Mouse (Mus musculus) right cerebral cortex, postnatal 4 days (tissue): ENCODE measurements around the gene Ap2a2.
"Not testable (repeated sequence)": the region's sequence is repeated elsewhere in the genome, so short reads cannot be mapped to it uniquely, and the experiment has no call there.

ENCODE experiments used
- DNase-seq: peaks from one replicate; pipeline ENCODE4 v3.0.0-alpha.2; 2022

Ap2a2 gene

DNA sequence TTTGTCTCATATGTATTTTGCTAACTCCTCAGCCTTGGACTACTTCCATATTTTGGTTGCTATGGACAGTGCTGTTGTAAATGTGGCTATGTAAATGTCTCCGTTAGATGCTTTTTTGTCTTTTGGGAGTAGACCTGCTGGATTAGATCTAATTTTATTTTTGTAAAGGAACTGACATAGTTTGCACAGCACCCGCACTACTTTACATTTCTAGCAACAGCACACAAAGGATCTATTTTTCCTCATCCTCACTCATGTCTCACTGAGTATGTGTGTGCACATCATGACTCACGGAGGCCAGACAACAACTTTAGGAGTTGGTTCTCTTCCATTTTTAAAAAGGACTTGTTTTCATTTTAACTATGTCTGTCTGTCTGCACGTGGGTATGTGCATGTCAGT lies 45.7 kb downstream of the Ap2a2 start:
- DNase-seq: no peak

DNA sequence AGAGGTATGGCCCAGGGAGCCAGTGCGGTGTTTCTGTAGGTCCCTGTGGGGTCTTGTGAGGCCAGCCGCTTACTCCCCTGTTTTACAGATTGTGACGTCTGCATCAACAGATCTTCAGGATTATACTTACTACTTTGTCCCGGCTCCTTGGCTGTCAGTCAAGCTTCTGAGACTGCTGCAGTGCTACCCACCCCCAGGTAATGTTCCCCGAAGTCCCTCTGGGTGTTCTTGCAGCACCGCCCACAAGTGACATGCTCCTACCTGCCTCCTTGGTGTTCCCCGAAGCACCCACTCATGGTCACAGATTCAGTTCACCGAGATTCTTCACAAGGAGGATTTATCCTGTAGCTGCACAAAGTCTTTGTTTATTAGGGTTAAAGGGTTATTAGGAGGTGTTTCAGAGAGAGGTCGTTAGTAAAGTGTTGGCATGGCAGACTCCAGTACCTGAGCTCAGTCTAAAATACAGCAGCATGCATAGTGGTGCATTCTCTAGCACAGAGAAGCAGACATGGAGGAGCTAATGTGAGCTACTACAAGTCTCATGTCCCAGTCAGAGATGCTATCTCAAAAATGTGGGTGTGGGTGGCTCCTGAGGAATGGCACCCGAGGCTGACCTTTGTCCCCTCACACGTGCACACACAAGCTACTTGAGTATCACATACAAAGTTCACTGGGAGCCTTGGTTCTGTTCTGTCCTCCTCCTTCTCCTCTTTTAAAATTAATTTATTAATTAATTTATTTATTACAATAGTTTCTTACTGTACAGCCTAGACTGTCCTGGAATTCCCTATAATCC lies 47.9 kb downstream of the Ap2a2 start:
- no peak for DNase-seq

DNA sequence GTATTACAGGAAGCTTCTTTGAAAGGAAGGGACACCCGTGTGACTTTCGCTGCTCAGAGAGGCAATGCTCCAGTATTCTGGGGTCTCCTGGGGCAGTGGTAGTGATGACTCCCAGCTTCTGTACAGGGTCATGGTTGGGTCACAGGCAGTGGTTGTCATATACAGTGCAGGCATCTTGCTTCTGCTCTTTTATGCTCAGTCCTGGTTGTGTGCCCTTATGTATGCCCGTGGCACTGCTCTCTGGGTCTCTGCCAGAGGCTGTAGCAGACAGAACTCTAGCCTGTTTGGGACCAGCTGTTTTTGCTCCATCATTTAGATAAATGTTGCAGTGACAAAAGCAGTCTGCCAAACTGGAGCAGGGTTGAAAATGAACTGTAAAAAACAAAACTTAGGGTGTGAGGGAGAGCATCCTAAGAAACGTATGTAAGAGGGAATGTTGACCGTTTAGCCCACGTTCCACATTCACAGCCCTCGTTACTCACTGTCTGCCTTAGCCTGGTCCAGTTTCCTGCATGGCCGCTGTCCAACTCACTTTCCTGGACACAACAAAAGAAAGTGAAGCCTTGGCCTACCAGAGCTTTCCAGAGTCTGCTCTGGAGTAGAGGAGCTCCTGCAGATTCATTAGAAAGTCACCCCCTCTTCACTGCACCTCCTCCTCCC lies 49.9 kb downstream of the Ap2a2 start:
- no peak for DNase-seq

DNA sequence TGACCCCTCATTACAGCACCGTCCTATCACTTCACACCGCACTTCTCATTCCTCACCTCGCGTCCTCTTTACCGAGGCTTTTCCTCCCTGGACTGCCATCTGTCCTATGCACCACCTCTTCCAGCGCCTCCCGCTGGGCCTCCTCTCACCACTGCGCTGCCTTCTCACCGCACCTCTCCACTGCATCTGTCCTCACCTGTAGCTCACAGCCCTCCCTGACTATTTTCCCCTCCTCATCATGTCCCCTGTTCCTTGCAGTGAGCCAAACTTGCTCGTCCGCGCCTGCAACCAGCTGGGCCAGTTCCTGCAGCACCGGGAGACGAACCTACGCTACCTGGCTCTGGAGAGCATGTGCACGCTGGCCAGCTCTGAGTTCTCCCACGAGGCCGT lies 50.4 kb downstream of the Ap2a2 start:
- DNase-seq: no peak

DNA sequence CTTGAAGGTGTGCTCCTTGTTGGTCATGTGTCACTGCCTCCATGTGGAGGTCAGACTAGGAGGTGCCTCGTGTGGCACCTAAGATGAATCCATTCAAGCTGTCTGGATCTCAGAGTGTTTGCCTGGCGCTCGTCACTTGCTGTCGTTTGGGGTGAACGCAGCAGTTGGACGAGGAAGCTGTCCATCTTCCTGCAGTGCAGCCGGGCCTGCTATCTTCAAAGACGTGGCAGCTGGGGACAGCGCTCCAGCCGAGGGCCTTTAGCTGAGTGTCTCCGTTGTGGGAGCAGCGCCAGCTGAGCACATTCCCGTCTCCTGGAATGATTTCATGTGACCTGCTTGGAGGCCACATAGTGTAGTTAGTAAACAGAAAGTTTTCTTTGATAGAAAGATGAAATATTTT lies 50.8 kb downstream of the Ap2a2 start:
- DNase-seq: no peak

DNA sequence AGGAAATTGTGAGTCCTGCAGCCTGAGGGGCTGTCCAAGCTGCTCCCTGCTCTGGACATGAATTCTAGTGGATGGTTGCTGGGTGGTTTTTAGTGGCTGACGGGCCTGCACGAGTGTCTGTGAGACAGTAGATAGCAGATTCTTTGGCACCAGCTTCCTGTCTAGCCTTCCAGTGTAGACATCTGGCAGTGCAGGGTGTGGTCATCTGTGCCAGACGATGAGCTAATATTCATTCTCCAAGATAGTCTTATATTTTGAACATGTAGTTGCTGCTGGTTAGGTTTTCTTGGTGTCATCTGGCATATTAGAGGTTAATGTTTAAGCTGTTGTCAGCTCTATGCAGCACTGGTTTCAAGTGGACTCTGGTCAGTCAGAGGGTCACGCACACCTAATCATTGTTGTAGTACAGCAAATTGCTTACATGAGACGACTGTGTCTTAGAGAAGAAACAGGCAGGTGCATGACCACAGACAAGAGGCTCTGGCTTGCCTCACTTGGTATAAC lies 52.4 kb downstream of the Ap2a2 start:
- DNase-seq: no peak

DNA sequence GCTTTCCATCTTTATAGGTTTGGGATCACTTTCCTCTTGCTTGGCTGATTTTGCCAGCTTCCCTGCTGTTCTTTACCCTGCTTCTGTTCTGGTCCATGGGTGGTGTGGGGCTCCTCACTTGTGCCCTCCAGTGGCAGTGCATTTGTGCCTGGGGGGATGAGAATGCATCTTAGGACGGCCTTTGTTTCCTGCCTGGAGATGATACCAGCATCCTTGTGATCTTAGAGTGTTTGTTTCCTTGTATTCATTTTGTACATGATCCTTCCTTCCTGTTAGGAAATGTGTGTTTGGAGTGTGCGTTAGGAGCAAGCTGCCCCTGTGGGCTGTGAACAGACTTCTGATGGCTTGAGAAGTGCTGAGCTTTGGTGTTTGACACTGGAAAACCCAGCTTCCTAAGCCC lies 62.2 kb downstream of the Ap2a2 start:
- no peak for DNase-seq

DNA sequence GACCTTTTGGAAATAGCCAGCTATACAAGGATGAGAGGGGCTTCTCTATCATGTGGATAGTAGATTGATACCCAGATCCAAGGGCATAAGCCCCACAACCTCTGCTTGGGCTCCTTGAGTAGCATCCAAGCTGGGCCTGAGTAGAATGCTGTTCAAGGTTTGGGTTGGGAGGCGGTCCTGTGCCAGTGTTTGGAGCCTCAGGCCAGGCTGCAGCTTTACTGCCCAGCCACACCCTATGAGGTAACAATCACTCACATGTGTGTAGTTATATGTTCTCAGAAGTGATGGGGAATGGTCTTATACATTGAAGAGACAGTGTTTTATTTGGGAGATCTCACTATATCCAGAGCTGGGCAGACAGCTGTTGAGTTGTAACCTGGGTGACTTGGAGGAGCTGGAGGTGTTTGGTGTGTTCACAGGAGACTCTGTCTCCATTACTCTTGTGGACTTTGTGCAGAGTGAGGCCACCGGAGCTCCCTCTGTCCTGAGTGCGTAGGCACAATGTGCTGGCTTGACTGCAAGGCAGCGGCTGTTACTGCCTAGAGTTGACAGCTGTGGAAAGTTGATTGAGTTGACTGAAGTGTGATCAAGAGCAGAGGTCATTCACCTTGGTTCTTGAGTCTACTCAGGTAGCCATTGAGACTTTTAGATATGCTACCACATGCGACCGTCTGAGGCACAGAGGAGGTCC lies 63.3 kb downstream of the Ap2a2 start:
- DNase-seq: no peak

DNA sequence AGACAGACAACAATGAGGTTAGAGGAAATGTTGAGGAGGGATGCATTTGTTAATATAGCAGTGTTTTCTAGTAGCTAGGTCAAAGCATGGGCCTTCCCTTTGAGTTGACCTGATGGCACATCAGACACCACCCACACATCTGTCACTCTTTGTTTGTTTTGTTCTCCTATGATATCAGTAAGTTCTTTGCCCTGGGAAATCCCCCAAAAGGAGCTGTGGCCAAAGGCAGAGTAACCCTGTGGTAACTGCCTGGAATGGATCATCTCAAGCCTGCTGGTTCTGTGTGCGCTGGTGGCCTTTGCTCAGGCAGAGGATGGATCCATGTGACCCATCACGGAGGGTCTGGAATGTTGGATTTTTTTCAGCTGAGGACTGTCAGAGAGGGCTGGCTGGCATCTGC lies 66.0 kb downstream of the Ap2a2 start:
- no peak for DNase-seq

DNA sequence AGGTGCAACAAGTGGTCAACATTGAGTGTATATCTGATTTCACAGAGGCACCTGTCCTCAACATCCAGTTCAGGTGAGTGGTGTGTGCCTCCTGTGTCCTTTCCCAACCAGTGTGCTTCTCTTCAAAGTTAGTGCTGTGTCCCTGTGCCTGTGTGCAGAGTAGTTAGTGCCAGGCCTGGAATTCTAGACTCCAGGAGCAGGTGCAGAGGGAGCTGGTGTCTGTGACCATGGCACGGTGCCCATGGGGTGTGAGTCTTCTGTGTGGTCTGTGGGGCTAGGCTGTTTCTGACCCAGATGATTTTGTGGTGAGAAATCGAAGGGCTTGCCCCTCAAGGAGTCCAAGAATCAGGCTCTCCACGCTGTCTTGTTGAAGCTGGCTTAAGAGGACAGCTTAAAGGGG lies 67.3 kb downstream of the Ap2a2 start:
- DNase-seq: no peak

DNA sequence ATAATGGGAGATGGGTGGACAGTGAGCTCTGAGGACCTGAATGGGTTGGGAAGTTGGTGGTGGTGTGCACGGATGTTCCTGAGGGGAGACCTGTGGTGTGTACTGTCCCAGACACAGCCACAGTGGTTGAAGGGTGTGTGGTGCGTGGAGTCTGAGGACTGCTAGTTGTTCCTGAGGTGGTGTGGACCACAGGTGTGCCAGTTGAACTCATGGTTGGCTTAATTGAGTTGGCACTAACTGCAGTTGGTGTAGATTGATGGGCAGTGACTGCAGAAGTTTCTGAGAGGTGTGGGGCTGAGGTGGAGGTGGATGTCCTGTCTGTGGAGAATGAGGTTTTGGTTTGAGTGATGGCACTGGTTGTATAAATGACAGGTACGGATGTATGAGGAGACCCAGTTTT lies 76.1 kb downstream of the Ap2a2 start:
- not testable (repeated sequence) for DNase-seq

DNA sequence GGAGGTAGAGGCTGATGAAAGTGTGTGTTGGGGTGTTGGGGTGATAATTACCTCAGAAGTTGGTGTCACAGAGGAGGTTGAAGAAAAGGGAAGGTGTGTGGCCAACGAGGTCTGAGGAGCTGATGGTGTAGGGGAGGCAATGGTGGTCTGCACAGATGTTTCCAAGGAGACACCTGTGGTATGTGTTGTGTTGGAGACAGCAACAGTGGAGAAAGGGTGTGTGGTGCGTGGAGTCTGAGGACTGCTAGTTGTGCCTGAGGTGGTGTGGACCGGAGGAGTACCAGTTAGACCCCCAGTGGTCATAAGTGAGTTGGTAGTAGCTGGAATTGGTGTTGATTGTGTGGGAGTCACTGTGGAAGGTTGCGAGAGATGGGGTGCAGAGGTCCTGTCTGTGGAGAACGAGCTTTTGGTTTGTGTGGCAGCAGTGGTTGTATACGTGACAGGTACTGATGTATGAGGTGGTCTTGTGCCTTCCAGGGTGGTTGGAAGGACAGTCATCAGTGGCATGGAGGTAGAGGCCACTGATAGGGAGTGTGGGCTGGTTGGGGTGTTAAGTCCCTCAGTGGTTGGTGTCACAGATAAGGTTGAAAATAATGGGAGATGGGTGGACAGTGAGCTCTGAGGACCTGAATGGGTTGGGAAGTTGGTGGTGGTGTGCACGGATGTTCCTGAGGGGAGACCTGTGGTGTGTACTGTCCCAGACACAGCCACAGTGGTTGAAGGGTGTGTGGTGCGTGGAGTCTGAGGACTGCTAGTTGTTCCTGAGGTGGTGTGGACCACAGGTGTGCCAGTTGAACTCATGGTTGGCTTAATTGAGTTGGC lies 76.8 kb downstream of the Ap2a2 start:
- DNase-seq: not testable (repeated sequence)

DNA sequence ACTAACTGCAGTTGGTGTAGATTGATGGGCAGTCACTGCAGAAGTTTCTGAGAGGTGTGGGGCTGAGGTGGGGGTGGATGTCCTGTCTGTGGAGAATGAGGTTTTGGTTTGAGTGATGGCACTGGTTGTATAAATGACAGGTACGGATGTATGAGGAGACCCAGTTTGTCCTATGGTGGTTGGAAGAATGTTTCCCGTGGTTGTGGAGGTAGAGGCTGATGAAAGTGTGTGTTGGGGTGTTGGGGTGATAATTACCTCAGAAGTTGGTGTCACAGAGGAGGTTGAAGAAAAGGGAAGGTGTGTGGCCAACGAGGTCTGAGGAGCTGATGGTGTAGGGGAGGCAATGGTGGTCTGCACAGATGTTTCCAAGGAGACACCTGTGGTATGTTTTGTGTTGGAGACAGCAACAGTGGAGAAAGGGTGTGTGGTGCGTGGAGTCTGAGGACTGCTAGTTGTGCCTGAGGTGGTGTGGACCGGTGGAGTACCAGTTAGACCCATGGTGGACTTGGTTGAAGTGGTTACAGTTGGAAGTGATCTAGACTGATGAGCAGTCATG lies 77.4 kb downstream of the Ap2a2 start:
- not testable (repeated sequence) for DNase-seq

DNA sequence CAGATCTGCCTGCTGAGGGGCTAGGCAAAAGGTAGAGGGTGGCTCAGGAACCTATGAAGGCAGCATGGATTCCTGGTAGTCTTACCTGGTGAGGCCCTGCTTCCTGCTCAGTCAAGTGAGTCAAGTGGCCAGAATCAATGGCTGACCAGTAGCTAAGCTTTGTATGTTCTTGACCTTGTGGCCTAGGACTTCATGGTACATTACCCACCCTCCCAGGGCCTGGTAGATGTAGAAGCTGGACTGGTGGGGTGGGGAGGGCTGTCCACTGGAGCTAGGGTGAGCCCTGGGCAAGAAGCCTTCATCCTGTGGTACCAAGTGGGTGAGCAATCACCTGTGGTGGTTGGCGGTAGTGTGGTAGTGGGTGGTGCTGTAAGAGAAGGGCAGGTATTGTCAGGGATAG lies 80.4 kb downstream of the Ap2a2 start:
- DNase-seq: no peak

DNA sequence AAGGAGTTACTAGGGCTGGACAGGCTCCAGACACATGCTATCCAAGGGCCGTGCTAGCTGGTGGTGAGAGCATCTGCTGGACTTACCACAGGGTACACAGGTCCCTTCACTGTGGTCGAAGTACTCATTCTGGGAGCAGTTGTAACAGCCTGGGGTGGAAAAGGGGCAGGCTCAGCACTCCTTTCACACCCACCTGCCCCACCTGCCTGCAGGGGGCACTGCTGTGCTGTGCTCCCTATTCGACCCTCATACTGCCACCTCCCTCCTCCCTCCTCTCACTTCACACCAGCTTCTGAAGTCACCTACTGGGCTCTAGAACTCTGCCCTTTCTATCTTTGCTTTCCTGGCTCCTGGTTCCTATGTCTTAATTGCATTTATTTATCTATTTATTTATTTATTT lies 81.2 kb downstream of the Ap2a2 start:
- no peak for DNase-seq

DNA sequence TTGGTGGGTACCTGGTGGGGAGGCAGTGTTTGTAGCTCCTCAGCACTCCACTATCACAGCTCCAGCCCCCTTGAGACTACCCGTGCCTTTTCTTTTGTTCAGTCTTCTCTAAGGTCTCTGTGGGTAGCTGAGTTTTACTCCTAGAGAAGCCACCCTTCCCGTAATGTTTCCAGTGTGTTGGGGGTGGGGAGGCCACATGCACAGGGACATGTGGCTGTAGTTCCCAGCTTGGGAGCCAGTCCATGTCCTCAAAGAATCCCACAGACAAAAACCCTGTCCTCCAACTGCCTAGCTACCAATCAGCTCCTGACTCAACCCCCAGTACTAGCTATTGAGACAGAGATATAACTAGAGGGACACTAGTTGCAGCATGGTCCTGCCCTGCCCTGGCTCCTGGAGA lies 85.1 kb downstream of the Ap2a2 start:
- DNase-seq: no peak

DNA sequence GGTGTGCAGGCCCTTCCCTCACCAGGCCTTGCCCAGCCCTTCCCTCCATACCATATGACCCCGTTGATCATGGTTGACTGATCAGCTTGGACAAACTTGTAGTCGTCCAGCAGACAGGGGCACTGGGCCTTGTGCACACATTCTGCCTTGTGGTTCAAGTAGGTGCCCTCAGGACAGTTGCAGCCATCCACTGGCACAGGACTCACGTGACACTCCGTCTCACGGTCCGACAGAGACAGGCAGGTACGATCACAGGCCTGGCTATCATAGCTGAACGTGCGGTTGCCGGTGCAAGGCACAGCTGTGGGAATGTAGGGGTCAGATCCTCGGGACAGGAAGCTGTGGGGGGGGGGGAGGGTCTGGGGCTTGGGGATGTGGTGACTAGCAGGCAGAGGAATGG lies 85.8 kb downstream of the Ap2a2 start:
- DNase-seq: no peak

DNA sequence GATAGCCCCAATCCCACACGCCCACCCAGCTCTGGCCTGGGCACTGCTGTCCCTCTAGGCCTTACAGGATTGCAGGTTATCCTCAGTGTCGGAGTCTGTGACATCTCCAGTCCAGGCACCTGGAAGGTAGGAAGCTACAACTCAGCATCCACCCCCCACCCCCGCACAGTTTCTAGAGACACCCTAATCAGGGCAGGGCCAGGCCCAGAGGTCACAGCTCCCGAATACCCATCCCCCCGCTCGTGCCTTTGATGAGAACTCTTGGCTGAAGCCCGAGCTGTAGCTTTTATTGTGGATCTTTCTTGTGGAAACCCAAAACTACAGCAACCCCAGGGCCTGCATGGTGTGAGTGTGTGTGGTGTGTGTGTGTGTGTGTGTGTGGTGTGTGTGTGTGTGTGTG lies 90.2 kb downstream of the Ap2a2 start:
- no peak for DNase-seq

DNA sequence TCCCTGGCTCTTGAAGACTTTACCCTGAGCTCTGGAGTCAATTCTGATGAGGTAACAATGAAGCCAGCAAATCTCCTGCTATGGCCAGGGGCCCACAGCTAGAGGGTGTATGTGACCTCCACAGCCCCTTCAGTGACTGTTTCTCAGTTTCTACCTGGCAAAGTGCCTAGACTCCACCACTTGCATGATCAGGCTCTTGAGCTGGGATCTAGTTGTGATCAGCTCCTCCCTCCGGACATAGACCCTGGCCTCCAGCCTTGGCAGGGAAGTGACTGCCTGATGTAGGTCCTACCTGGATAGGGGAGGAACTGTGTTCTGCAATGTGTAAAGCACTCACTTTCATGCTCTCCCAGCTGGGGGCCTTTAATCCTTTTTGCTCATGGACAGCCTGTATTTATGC lies 98.4 kb downstream of the Ap2a2 start:
- DNase-seq: no peak

DNA sequence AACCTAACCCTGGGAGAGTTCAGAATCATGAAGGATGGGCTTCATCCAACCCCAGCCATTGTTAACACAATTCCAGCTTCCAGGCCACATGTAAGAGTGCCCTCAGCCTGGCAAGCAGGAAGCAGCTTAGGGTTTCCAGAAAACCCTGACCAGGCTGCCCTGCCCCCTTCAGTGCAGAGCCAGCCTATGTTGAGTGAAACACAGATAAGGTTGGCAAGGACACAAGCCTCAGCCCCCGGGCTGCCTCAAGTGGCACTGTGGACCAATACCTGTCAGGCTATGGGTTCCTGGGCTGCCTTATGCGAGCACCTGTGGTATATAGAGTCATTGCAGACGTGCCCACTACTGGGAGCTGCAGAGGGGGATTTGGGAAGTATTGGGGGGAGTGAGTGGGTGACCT lies 99.5 kb downstream of the Ap2a2 start:
- no peak for DNase-seq

DNA sequence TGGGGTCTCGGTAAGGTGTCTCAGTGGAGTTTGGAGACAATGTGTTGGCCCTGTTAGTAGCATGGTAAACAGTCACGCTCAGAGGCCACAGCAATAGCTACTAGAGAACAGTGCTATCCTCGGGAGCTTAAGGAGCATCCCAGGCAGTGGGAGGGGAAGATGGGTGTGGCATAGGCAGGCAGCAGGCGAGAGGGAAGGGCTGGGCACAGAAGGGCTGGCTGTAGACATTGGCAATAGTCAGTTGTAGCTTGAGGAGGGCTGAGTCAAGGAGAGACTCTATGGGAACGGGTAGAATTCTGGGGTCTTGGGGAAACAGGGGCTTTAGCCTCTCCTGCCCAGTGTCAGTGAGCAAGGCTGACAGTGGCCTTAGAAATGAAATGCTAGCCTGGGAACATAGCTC lies 100.2 kb downstream of the Ap2a2 start:
- no peak for DNase-seq

DNA sequence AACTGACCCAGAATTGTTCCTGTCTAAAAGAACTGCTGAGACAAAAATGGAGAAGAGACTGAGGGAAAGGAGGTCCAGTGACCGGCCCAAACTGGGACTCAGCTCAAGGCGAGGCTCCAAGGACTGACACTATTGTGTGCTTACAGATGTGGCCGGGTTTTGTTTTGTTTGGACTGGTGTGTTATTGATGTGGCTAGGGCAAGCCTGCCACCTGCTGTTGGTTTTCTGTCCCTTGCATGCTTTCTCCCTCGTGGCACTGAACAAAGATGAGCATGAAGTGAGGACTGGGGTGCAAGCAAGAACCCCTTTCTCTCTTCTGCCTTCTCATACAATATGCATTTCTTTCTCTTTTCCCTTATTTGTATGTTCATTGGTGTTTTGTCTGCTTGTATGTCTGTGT lies 104.2 kb downstream of the Ap2a2 start:
- DNase-seq: no peak

DNA sequence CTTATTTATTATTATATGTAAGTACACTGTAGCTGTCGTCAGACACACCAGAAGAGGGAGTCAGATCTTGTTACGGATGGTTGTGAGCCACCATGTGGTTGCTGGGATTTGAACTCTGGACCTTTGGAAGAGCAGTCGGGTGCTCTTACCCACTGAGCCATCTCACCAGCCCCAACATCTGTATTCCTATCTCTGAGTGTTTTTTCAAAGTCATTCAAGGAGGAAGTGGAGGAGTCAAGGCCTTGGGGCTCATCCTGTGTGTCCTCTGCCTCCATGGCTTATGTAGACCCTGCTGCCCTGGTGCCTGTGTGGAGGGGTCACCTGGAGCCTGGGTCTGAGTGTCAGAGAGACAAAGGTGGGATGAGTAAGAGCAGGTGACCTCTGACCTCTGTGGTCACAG lies 107.1 kb downstream of the Ap2a2 start:
- not testable (repeated sequence) for DNase-seq
